Mouse (Mus musculus) regulatory T cell (primary cell): Measurements from ENCODE around the gene Elovl7.

ENCODE experiments used
- in situ Hi-C: fragments of 300-600 bp; cut with MboI, MseI; formaldehyde crosslinking; loops from one replicate; pipeline ENCODE4 v1.15.1; 2025; ENCODE audit warnings: high pct_unique_total_duplicates

Gene Elovl7

DNA sequence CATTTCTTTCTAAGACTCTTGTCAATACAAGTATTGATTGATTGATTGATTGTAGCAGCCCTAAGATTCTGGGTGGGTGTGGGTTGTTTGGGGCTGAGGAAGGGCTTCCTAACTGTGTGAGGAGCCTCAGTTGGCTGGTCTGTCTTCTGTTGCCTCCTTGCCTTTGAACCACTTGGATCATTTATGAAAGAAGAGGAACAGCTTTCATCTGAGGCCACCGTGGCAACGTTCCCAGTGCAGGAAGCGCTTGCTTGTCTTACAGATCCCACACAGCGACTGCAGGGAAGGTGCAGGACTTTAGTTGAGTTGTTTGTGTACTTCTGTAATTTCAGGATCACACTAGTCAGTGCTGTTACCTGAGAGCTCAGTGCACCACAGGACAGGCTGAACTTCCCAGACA is 25.8 kb downstream of the Elovl7 start:
- in situ Hi-C loops, result loop anchor here (25.0 kb wide), 1 partner anchor 972 kb away; no protein-coding TSS in a partner anchor

DNA sequence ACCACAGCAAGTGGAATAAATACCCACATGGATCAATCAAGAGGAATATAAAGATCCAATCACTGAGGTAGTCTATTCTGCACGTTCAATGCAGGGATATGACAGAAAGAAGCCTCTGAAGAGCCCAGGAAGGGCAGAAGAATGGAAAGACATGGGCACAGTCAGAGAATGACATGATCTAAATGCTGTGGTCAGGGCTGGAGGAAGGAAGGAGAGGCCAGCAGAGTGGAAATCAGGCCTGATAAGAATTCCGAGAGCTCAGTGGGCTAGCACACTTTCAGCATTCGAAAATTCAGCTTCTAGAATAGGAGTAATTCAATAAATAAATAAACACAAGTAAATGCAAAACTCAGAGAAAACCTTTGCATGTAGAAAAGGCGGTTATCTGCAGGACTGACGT is 27.5 kb downstream of the Elovl7 start:
- in situ Hi-C loops, result loop anchor here (25.0 kb wide), 1 partner anchor 971 kb away; no protein-coding TSS in a partner anchor

DNA sequence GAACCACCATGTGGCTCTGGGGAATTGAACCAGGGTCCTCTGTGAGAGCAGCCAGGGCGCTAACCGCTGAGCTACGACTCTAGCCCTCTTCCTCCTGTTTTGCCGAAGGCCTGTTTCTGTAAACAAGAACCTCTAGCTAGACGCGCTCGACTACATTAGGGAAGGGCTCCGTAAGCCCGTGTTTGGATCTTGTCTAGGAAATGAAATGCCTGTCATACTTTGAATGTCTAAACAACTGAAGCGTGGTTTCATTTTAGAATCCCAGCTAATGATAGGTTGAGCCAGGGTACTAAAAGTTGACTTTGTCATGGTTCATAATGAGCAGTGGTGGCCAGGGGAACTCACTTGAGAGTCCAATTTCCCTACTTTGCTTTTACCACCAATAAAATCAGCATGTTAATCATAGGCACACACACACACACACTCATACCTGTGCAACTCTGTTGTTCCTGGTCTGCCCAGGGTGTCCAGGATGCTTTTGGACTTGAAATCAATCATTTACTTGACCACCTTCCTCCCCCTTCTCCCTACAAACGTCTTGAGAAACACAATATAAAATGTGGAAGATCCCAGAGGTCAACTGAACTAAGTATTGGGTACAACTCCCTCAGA is 31.0 kb downstream of the Elovl7 start:
- in situ Hi-C loops, result loop anchor here (25.0 kb wide), 1 partner anchor 967 kb away; no protein-coding TSS in a partner anchor

DNA sequence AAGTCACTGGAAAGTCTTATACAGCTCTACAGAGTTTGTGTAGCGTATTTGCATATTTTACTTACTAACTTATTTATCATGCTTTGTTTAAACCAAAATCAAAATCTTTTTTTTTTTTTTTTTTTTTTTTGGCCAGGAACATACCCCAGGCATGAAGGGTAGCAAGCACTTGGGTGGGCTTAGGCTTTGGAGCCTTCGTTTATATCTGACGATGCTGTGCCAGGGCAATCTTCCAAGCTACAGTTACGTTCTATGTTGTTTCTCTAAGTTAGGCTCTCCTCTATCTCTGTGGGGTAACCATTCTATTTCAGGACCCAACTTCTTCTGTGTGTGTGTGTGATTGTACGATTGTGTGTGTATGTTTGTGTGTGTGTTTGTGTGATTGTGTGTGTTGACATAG is 36.9 kb downstream of the Elovl7 start:
- in situ Hi-C loops, result no loop called here

DNA sequence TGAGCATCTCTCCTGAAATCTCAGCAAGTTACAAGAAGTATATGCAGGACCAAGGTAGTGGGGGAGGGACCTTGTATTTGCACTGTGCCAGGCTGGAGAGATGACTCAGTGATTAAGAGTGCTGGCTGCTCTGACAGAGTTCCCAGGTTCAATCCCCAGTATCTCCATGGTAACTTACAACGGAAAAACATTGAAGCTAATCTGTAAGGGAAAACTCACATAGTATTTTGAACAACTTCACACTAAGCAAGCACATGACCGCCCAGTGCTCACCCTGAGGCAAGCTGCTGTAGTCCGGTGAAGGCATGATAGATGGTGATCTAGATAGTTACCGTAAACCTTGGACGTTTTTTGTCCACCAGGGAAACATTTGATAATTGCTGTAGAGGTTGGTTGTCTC is 39.8 kb downstream of the Elovl7 start:
- in situ Hi-C loops, result no loop called here

DNA sequence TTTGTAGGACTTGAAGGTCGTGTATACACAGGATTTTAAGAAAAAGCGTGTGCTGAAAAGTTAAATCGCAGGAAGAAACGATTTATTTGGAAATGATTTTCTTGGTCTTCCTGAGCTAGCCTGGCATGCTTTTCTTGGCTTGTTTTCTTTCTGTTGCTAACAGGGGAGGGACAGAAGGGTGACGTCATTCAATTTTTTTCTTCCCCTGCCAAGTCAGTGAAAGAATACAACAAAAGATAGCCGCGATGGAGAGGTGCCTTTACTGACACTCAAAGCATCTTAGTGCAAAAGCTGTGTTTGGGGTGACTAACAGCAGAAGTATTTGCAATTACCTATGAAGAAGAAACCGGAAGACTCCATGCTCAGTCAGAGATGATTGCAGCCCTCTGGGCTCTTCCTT is 48.8 kb downstream of the Elovl7 start:
- in situ Hi-C loops, result no loop called here

DNA sequence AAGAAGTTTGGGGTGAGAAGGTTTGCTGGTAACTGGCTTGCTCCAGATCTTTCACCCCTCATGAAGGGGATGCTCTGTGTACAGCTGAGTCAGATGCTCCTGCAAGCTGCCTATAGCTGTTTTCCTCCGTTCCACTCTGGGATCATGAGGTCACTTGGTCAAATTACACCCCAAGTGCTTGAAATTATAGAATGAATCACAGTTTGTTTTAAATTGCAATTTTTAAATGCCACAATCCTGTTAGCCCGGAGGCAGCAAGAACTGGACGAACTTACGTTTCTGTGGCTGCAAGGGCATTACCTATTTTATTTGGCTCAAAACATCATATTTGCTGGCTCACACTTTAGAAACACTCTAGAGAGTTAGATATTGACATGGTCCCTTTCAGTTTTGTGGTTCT is 51.2 kb downstream of the Elovl7 start:
- in situ Hi-C loops, result no loop called here

DNA sequence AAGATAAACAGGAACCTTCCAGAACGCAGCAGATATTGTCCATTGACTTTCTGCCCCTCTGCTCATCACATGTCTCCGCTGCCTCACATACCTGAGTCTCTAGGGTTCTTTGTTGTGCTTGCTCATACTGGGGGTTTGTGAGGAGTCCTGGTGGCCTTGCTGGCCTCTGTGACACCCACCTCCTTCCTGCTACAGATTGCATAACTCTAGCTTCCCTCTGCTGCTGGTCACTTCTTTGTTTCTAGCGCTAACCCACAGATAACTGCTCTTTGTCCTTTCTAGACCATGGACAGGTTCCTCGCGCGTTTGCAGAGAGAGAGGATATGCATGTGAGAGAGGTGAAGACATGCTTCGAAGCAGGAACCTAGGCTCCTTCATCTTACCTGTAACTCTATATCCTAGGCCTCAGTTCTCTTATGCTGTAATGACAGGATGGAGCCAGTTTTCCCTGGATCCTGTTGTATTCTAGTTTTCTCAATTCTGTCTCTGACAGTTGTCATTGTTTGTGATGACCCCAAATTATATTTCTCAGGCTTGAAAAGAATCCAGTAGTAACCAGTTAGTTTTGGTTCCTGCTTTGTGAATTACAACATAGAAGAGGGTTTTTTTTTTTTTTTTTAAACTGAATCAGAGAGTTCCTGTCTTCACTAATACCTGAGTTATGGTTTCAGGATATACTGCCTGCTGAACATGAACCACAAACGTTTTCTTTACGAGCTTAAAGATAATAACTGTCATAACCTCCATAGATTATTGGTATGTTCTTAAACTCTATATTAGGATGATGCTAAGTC is 53.8 kb downstream of the Elovl7 start:
- in situ Hi-C loops, result no loop called here

DNA sequence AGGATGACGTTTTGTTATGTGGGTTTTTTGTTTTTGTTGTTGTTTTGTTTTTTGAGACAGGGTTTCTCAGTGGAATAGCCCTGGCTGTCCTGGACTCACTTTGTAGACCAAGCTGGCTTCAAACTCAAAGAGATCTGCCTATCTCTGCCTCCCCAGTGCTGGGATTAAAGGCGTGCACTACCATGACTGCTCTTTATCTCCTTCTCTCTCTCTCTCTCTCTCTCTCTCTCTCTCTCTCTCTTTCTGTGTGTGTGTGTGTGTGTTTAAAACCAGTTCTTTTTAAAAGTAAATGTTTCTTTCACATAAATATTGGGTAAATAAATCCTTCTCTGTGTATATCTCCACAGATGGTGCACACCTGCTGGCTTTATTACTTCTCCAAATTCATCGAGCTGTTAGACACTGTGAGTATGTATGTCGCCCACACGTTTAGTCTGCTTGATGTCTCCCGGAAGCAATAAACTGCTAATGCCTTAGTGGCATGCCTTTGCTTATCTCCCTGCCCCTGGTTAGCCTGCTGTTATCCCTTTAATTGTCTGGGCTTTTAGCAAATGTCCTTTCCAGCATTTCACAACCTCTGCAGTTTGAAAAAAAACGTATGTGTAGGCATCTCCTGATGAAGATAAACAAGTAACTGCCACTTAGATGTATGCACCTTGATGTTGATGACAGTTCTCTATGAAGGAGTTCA is 57.4 kb downstream of the Elovl7 start:
- in situ Hi-C loops, result no loop called here

DNA sequence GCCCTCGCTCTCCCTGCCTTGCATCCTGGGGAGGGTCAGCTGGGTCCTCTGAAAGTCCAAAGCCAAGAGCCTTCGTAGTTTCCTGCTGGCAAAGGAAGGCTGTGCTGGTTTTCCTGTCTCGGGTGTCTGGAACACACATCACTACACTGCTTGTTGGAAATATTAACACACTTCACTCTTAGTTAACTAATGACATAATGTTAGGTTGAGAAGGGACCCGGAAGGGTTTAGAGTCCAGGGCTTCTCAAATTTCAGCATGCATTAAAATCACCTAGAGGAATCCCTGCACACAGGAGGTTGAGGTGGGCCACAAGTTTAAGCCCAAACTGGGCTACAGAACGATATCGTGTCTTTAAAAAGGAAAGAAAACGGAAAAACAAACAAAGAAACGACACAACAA is 58.1 kb downstream of the Elovl7 start:
- in situ Hi-C loops, result no loop called here

DNA sequence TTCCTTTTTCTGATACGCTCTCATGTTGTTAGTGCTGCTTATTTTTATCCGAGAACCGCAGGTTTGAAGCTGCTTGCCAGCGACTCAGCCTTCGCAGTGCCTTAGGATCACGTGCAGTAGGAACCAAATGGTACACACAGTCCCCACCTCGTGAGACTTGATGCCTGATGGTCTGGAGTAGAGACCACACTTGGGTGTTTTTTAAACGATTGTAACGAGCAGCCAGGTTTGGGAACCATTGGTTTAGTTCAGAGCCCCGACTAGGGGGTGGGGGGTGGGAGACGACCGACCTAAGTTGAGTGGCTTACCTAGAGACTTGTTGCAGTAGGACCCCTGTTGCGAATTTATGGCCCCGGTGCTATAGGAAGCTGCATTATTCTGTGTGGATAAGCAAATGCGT is 58.8 kb downstream of the Elovl7 start:
- in situ Hi-C loops, result no loop called here

DNA sequence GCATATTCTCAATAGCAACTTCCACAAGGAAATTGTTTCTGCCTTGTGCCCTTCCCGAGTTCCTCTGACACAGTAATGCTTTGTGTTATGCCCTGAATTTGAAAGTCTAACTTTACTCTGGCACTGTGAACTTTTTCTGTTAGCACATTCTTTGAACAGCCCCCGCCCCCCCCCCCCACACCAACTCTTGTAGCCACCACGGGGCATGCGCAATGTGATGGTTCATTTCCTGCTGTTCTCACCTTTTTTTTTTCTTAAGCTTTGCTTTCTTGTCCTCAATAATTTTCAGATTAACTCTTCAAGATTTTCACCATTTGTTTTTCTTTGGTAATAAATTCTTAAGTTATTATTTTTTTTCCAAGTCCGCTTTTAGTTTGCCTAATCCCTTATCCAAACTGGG is 59.3 kb downstream of the Elovl7 start:
- in situ Hi-C loops, result no loop called here

DNA sequence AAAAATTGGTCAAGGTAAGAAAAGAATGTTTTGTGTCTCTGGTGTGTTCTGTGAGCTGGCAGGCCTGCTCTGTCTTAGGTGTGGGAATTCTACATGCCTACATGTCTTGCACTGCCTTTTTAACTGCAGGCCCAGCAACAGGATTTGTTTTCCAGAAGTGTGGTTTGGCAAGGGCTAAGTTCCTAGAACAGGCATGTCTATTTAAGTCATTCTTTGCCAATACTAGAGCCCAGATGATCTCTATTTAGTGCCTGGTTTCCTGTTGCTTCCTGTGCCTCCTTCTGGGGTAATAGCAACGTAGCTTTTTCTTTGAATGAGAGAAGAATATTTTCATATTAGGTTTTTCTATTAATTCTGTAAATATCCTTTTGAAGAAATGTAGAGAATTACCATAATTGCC is 62.4 kb downstream of the Elovl7 start:
- in situ Hi-C loops, result no loop called here

DNA sequence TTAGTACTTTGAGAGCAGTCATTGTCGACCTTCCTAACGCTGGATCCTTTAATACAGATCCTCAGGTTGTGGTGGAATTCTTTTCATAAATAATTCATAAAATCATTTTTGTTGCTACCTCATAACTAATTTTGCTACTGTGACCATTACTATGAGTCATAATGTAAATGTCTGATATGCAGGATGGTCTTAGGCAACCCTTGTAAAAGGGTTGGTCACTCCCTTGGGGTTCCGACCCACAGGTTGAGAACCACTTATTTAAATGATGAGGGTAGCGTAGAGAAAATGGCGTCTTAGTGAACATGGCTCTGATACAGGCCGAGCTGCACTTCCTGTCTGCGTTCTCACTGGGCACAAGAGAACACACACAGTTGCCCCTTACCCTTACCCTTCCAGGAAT is 63.1 kb downstream of the Elovl7 start:
- in situ Hi-C loops, result no loop called here

DNA sequence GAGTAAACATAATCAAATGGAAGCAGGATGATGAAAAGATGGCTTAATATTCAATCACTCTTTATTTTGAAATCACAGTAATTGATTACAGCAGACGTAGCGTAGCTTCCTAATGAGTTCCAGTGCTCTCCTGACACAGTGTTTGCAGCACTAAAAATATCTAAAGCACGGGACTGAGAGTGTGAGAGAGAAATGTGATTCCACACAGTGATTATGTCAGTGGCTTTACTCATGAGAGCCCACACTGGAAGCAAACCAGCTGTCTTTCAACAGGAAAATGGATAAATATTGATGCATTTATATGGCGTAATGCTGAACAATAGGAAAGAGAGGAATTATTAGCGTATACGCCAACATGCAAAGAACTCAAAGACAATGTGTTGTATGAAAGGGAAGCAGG is 64.4 kb downstream of the Elovl7 start:
- in situ Hi-C loops, result no loop called here

DNA sequence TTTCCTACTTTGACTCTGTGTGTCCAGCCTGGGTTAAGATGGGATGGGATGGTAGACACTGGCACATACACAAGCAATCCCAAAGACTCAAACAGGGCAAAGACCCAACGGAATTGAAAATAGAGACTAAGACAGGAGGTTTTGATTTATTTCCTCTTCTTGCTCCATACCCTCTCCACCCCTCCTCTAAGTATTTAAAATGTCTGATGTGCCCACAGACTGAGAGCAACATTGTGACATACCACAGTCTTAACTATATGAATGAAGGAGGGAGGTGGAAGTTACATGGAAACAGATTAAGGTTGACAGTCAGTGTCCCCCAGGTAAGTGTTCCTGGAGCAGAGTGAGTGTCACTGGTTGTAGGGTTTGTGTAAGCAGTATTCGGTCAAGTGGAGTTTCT is 70.1 kb downstream of the Elovl7 start:
- in situ Hi-C loops, result no loop called here

DNA sequence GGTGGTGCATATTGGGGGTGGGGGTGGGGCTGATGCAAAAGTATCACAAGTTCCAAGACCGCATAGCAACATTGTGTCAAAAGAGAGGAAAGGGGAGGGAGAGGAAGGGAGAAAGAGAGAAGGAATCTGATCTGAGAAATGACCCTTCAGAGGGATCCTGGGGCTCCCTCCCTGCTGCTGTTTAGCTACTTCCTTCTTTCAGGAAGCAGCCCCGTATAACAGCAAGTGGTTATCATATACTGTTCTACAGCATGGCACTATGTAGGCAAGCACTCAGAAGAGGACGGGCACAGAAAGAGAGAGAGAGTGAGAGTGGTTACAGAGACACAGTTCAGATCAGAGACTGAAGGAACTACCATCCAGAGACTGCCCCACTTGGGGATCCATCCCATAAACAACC is 73.7 kb downstream of the Elovl7 start:
- in situ Hi-C loops, result no loop called here

DNA sequence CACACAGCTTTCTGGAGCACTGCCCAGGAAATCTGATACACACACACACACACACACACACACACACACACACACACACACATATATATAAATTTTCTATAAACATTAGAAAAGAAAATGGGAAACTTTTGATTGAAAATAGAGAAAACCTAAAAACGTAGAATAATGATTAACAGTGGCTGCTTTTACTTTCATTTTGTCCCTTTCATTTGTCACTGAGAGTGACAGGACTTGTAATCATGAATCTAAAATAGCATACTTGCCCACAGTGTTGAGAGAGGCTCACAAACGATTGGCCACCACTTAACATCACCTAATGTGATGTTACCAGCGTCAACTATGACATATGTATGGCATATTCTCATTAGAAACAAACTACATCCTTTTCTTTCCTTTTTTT is 75.2 kb downstream of the Elovl7 start:
- in situ Hi-C loops, result no loop called here

DNA sequence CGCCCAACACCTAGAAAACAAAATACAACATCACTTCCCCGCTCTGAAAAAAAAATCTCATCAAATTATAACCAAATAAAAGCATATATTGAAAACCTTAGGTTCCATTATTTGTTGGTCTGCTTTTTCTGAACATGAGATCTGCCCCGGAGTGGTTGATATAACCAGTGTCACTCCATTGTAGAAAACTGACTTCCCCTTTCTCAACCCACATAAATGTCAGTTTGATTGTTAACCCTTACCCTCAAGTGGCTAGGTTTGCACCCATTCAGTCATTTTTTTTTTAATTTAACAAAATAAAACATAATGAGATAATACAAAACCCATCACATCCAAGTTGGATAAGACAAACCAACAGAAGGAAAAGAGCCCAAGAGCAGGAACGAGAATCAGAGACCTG is 76.1 kb downstream of the Elovl7 start:
- in situ Hi-C loops, result no loop called here

DNA sequence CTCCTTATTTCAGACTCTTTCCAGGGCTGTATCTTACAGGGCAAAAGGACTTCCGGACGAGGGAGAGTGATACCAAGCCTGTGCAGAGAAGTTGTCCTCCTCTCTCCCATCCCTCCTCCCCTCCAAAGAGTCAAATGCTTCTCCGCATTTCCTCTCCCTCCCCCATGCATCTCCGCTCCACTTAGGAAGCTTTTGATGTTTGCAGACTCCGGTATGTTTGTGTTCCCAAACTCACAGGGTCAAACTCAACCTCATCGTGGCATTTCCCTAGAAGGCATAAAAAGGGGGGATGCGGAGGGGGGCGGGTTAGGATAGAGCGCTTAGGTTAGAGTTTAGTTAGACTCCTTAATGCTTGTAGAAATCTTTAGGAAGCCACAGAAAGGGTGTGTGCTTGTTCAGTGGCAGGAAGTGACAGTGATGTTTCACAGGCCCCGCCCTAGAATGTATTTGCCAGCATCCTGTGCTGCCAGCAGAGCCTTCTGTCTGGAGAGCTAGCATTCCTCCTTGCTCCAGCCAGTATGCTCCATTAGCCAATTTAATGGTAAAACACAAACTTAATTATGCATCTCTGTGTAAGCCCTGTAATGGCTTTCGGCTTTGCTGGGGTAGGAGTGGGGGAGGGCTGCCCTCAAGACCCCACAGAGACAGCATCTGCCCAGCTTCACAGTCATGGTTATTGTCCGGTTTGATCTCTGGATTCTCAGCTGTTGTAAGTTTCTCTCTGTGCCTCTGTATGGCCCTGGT is 83.3 kb downstream of the Elovl7 start:
- in situ Hi-C loops, result no loop called here

DNA sequence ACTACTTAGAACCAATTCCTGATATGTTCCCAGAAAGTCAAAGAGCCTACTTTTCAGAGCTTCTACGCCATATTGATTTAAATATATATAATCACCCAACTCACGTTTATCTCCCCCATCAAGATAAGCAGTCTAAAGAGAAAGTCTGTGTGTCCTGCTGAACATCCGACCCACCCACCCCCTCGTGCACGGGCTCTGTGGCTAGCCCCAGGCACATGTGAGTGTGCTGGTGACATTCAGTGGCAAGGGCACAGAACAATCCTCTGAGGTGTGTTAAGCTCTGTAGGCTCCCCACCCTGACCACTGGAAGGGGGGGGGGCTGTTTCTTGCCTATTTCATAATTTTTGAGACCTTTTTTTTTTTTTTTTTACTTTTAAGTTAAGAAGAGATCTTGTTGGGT is 84.0 kb downstream of the Elovl7 start:
- in situ Hi-C loops, result no loop called here

DNA sequence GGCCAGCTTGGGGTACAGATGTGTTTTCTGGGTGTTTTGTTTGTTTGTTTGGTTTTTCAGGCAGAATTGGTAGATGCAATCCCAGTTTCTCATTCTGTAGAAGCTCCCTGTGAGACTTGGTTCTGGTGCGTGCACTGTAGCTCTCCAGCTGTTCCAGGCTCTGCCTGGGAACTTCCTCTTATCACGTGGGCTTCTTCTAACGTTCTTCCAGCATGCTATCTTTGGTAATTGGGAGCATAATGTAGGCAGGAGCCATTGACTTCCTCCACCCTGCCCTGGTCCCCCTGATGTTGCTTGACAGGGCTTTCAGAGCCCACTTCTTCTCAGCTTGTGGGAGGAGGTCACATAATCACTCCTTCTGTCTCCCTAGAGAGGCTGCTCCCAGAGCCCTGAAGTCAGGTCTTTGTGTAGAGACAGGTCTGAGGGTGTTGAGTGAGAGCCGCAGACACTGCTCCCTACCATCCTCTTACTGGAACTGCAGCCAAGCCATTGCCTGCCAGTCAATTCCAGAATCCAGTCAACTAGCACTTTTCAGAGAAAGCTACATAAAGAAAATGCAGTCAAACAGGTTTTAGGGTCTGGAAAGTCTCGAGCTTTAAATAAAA is 86.2 kb downstream of the Elovl7 start:
- in situ Hi-C loops, result loop anchor here (25.0 kb wide), 1 partner anchor 413 kb away; no protein-coding TSS in a partner anchor
